Mouse (Mus musculus): ENCODE results near the gene Asic2.

Gene Asic2

GRCm38 (mm10) chr11:81518001-81518955, 450.0 kb downstream of the Asic2 start:
- no peak for TF ChIP-seq GATA4 (IDR thresholded peaks at IDR 0.05; ENCODE audit: insufficient replicate concordance, low read length)

GRCm38 (mm10) chr11:81515754-81516153, 452.5 kb downstream of the Asic2 start:
- TF ChIP-seq GATA4 (IDR thresholded peaks at IDR 0.05; ENCODE audit: insufficient replicate concordance, low read length), result no peak

- no peak for TF ChIP-seq GATA4 (IDR thresholded peaks at IDR 0.05; ENCODE audit: insufficient replicate concordance, low read length)
These were observed 455.8 kb downstream of the Asic2 start for GRCm38 (mm10) chr11:81512434-81512833.

DNA sequence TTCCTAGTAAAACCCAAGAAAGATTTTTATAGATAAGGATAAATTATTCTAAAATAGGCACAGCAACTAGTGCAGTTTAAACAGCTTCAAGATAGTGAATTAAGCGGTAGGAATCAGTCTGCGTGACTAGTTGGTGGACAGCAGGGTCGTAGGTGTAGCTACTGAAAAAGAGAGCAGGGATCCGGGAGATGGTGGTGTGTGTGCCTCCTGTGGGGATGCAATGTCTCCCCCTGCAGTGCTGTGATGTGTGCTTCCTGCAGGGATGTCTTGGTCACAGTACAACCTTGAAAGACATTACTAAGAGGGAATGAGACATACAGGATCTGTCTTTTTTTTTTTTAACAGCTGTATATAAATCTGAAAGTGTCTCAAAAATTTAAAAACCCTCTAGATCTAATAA, 456.9 kb downstream of the Asic2 start:
- TF ChIP-seq GATA4 (IDR thresholded peaks at IDR 0.05; ENCODE audit: insufficient replicate concordance, low read length), result no peak

DNA sequence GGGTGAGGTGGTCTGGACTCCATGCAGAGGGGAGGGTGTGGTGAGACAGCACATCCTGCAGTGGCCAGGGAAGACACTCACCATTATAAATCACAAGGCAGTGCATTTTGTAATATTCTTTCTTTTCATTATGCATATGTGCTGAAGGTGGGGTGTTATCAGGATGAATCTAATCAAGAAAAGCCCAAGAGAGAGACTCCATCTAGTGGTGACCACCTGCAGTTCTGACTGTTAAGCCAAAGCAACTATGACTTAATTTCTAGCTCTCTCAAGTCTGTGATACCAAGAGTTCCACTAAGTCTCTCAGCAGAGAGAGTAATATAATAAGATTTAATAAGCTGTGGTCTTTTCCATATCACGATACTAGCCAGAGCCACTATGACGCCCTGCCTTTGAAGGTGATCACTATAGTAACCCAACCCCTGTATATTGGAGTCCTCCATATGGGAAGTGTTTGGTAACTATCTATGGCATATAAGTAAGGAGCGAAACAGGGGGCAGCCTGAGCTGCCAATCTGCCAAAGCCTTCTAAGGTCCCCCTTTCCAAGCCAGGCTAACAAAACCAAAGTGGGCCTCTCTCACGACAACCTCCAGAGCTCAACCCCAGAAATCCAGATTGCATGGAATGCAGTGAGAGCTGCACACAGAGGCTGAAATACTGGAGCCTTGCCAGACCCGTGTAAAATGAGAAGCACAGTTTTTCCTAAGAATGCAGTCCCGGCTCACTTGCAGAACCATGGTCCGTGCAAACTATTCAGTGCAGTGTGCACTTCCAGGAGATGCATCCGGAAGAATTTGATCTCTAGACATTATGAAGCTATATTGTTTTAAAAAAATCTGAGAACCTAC, 459.6 kb downstream of the Asic2 start:
- no peak for TF ChIP-seq GATA4 (IDR thresholded peaks at IDR 0.05; ENCODE audit: insufficient replicate concordance, low read length)

GRCm38 (mm10) chr11:81504791-81505430, 463.3 kb downstream of the Asic2 start:
- TF ChIP-seq GATA4 (IDR thresholded peaks at IDR 0.05; ENCODE audit: insufficient replicate concordance, low read length), result no peak

DNA sequence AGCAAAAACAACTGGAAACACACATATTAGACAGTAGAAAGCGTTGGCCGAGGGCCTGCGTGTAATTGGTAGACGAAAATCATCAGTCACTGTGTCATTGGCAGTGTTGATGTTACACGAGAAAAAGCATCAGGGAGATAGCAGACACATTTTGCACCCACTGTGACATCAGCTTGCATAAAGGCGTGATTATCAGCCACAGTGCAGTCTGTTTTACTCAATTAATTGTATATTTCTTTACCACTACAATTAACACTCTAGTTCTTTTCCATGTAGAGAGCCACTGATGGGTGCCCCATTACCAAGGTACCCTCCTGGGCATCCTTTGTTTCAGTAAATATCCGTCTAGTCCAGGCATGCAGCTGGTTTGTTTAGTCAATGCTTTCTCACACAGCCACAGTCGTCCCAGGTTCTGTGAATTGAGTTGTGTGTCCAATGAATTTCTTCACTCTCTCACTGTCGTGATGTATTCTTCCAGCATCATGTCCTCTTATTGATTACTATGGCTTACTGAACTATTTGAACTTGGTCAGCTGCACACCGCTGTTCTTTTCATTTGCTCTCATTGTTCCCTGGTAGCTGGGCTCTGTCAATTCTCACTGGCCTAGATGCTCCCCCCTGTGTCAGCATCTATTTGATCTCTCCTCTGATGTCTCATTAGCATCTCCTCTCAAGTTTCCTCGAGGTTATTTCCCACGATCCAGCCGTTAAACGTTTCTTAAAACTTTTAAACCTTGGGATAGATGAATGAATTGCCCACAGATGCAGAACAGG, 466.6 kb downstream of the Asic2 start:
- TF ChIP-seq GATA4 (IDR thresholded peaks at IDR 0.05; ENCODE audit: insufficient replicate concordance, low read length), result no peak

DNA sequence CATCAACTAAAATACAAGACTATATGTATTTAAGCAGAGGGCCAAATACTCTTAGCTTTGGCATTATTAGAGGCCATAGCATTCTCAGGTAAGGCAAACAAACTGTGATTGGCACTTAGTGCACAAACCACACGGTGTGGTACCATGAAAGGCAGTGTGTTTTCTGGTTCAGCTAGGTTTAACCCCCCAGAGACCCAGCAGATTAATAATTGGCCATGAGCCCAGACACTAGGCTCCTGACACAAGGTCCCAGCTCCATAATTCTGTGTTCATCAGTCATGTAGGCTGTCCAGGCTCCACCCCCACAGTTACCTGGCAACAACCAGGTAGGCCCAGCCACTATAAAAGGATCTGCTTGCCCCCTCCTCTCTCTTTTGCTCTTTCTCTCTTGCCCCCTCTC, 469.3 kb downstream of the Asic2 start:
- TF ChIP-seq GATA4 (IDR thresholded peaks at IDR 0.05; ENCODE audit: insufficient replicate concordance, low read length), result no peak

DNA sequence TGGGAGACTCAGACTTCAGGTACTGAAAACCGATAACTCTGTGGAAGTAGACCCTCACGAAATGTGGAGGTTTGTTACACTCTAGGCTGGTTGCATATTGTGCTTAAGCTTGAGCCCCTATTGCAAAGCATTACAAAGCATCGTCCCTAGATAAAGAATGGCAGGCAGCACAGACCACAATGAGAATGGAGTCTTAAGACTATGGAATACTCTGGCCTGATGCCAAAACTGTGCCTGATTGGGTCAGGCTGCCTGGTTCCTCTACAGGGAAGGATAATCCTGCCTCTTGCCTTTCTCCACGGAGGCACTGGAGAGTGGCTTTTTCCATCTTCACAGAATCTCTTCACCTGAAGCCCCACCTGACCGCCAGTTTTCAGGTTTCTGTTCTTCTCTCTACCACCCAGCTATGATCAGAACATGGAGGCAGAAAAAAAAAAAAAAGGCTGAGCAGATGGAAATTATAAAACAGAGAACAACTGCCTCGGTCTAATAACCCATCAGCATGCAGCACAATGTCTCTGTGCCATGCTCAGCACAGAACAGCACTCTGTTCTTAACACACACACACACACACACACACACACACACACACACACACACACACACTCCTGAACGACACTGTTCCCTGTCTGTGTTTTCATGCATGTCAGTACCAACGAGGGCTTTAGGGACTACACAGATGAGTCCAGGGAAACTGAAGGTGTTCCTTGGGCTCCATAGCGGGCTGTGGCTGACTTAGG, 470.4 kb downstream of the Asic2 start:
- no peak for TF ChIP-seq GATA4 (IDR thresholded peaks at IDR 0.05; ENCODE audit: insufficient replicate concordance, low read length)

- no peak for TF ChIP-seq GATA4 (IDR thresholded peaks at IDR 0.05; ENCODE audit: insufficient replicate concordance, low read length)
These were observed 471.8 kb downstream of the Asic2 start for GRCm38 (mm10) chr11:81496446-81496845.

GRCm38 (mm10) chr11:81492351-81492750, 475.9 kb downstream of the Asic2 start:
- TF ChIP-seq GATA4 (IDR thresholded peaks at IDR 0.05; ENCODE audit: insufficient replicate concordance, low read length), result no peak

DNA sequence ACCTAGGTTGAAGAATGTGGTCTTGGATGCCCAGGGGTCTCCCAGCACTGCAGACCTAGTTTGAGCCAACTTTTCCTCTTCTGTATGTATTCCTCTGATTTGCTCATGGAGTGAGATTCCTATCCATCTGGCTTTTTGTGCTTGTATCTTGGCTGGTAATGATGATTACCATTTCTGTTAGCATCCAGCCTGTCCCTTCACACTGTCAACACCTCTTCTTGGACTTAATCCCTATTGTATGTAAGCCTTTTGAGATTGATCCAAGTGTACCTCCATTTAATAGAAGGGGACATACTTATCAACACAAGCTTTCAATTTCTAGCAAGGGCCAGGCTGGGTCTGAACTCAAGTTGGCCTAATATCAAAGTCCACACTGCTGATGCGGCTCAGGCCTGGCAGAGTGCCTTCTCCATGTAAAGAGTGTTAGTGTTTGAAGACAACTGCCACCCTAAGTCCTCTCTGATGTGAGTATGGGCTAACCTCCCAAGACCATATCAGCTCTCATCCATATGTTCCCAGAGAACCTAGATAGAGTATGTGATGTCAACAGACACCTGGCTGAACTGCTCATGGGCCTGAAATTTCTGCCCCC, 479.0 kb downstream of the Asic2 start:
- no peak for TF ChIP-seq GATA4 (IDR thresholded peaks at IDR 0.05; ENCODE audit: insufficient replicate concordance, low read length)

- peak; percentile 22; the same call in 1 of the 2 replicates for TF ChIP-seq GATA4 (IDR thresholded peaks at IDR 0.05; ENCODE audit: insufficient replicate concordance, low read length)
These were observed 479.6 kb downstream of the Asic2 start for GRCm38 (mm10) chr11:81488681-81489080.
